Mouse (Mus musculus) limb, embryonic 14.5 days (tissue): ENCODE measurements around the gene Tmem117. TPM values are rescaled to one million over a fixed set of nuclear protein-coding genes. Genes with fewer than 3 reads are reported as not detected.

ENCODE experiments used
- ATAC-seq: fragments of 200-750 bp; cut with Nextera tagmentation; 2 replicates; pipeline ENCODE4 v1.8.0; 2017; ENCODE audit warnings: low read depth, moderate number of reproducible peaks, moderate TSS enrichment; ENCODE audit not compliant: low FRiP score
- DNase-seq: peaks from one replicate; pipeline ENCODE4 v3.0.0-alpha.2; 2015; ENCODE audit warnings: low spot score
- H3K27ac ChIP-seq: fragments of 300-500 bp; sonication (generic); replicated peaks from 2 replicates; pipeline ENCODE4 v1.5.1; 2014; ENCODE audit warnings: low read depth, mild to moderate bottlenecking, low read length, moderate library complexity, mixed read lengths
- H3K27me3 ChIP-seq: fragments of 300-500 bp; sonication (generic); 2 replicates; pipeline ENCODE4 v1.6.1; 2014; ENCODE audit warnings: low read length, mixed read lengths; ENCODE audit not compliant: control insufficient read depth, insufficient read depth
- H3K36me3 ChIP-seq: fragments of 300-500 bp; sonication (generic); 2 replicates; pipeline ENCODE4 v1.6.1; 2014; ENCODE audit warnings: mild to moderate bottlenecking, low read length, moderate library complexity, mixed read lengths; ENCODE audit not compliant: control insufficient read depth, insufficient read depth
- H3K4me1 ChIP-seq: fragments of 300-500 bp; sonication (generic); 2 replicates; pipeline ENCODE4 v1.6.1; 2014; ENCODE audit warnings: antibody characterized with exemption, low read length, mixed read lengths; ENCODE audit not compliant: control insufficient read depth, insufficient read depth
- H3K4me2 ChIP-seq: fragments of 300-500 bp; sonication (generic); replicated peaks from 2 replicates; pipeline ENCODE4 v1.6.1; 2014; ENCODE audit warnings: low read depth, mild to moderate bottlenecking, low read length, moderate library complexity; ENCODE audit not compliant: severe bottlenecking
- H3K4me3 ChIP-seq: fragments of 300-500 bp; sonication (generic); replicated peaks from 2 replicates; pipeline ENCODE4 v1.5.1; 2014; ENCODE audit warnings: low read length
- H3K9ac ChIP-seq: fragments of 300-500 bp; sonication (generic); 2 replicates; pipeline ENCODE4 v1.6.1; 2014; ENCODE audit warnings: mild to moderate bottlenecking, low read depth, low read length, moderate library complexity; ENCODE audit not compliant: severe bottlenecking
- H3K9me3 ChIP-seq: fragments of 300-500 bp; sonication (generic); 2 replicates; pipeline ENCODE4 v1.6.1; 2016; ENCODE audit warnings: low read length; ENCODE audit not compliant: control insufficient read depth
- POLR2A ChIP-seq: fragments of 200-500 bp; IDR thresholded peaks from 2 replicates; pipeline ENCODE4 v1.8.0; 2012; ENCODE audit warnings: inconsistent platforms, mild to moderate bottlenecking, moderate library complexity, borderline replicate concordance; ENCODE audit not compliant: insufficient read depth, insufficient read length; ENCODE audit errors: extremely low read depth
- WGBS: fragments of 180-500 bp; shearing (Covaris S2); extraction: QIAGEN DNeasy Blood & Tissue Kit; methylation state at CpG from one replicate; pipeline ENCODE4 v1.1.7; 2014; 5-methylcytosine and 5-hydroxymethylcytosine counted together
- polyA plus RNA-seq, 2 experiments: library from polyadenylated mRNA; depleted of rRNA in 1 of 2; stranded (reverse) in 1 of 2; unstranded in 1 of 2; fragments of >200 nt; fragmentation: Nextera tagmentation in 1 of 2; extraction: Ambion mirVana in 1 of 2; gene quantifications; 2 replicates each; pipeline versions ENCODE4 v1.2.1 to v1.2.3; 2012 to 2014

Tmem117 gene
- polyA plus RNA-seq, 2 experiments = 1.9 to 5.9 TPM

- Histone ChIP-seq H3K9me3 (no peaks in the 10 kb centered on the region), H3K36me3 (no peaks in the 10 kb centered on the region), H3K4me3 (no peak overlapping the region), H3K27me3 (no peaks in the 10 kb centered on the region), H3K27ac (no peak overlapping the region), H3K4me2 (no peak overlapping the region), H3K4me1 (no peaks in the 10 kb centered on the region), H3K9ac (no peak overlapping the region)
- 0 out of 2 replicates have a peak, but pooled peaks have one; percentile 26 for ATAC-seq
- WGBS = 49% methylated on average over 3 of the region's 3 CpGs
- TF ChIP-seq POLR2A = no peak
- DNase-seq = peak; percentile 18
These were observed 327.7 kb downstream of the Tmem117 start for GRCm38 (mm10) chr15:94956697-94957096.

GRCm38 (mm10) chr15:94957202-94957601 is 328.2 kb downstream of the Tmem117 start:
- 59% methylated on average over 4 of the region's 4 CpGs for WGBS
- Histone ChIP-seq H3K27me3 (no peaks in the 10 kb centered on the region), H3K9me3 (no peaks in the 10 kb centered on the region), H3K4me2 (no peak overlapping the region), H3K27ac (no peak overlapping the region), H3K4me1 (no peaks in the 10 kb centered on the region), H3K4me3 (no peak overlapping the region), H3K9ac (no peak overlapping the region), H3K36me3 (no peaks in the 10 kb centered on the region)
- DNase-seq (no peak), ATAC-seq (no peak)
- no peak for TF ChIP-seq POLR2A

- no peaks in the 10 kb centered on the region for H3K9me3 ChIP-seq
- 93% methylated on average over 6 of the region's 6 CpGs for WGBS
- no peak overlapping the region for H3K9ac ChIP-seq
- H3K27me3 ChIP-seq = no peaks in the 10 kb centered on the region
- no peak overlapping the region for H3K27ac ChIP-seq
- no peaks in the 10 kb centered on the region for H3K36me3 ChIP-seq
- no peak overlapping the region for H3K4me2 ChIP-seq
- H3K4me1 ChIP-seq = no peaks in the 10 kb centered on the region
- no peak overlapping the region for H3K4me3 ChIP-seq
- DNase-seq (no peak), ATAC-seq (no peak)
- no peak for TF ChIP-seq POLR2A
These were observed 338.0 kb downstream of the Tmem117 start for GRCm38 (mm10) chr15:94967004-94967403.

GRCm38 (mm10) chr15:94968403-94969180 is 339.6 kb downstream of the Tmem117 start:
- H3K36me3 ChIP-seq = no peaks in the 10 kb centered on the region
- no peak overlapping the region for H3K9ac ChIP-seq
- H3K9me3 ChIP-seq = no peaks in the 10 kb centered on the region
- no peak overlapping the region for H3K4me3 ChIP-seq
- no peak overlapping the region for H3K4me2 ChIP-seq
- DNase-seq (no peak), ATAC-seq (no peak)
- 71% methylated on average over 13 of the region's 13 CpGs for WGBS
- H3K4me1 ChIP-seq = no peaks in the 10 kb centered on the region
- H3K27me3 ChIP-seq = no peaks in the 10 kb centered on the region
- no peak for TF ChIP-seq POLR2A
- no peak overlapping the region for H3K27ac ChIP-seq

- ATAC-seq = no peak
- 82% methylated on average over 4 of the region's 4 CpGs for WGBS
These were observed 352.8 kb downstream of the Tmem117 start for GRCm38 (mm10) chr15:94981798-94982197.

More at GRCm38 (mm10) chr15:94981798-94982197, 352.8 kb downstream of the Tmem117 start:
- DNase-seq = no peak
- H3K4me2 ChIP-seq = no peak overlapping the region
- no peak for TF ChIP-seq POLR2A
- H3K9ac ChIP-seq = no peak overlapping the region
- no peaks in the 10 kb centered on the region for H3K4me1 ChIP-seq
- H3K36me3 ChIP-seq = no peaks in the 10 kb centered on the region
- no peak overlapping the region for H3K27ac ChIP-seq
- H3K9me3 ChIP-seq = no peaks in the 10 kb centered on the region
- H3K4me3 ChIP-seq = no peak overlapping the region
- H3K27me3 ChIP-seq = no peaks in the 10 kb centered on the region
